Mouse (Mus musculus) lung, embryonic 14.5 days (tissue): ENCODE data around the gene Rtn1. TPM values are rescaled to one million over a fixed set of nuclear protein-coding genes. Genes with fewer than 3 reads are reported as not detected.

Experiments
- ATAC-seq: fragments of 200-750 bp; cut with Nextera tagmentation; 2 replicates; pipeline ENCODE4 v1.8.0; 2017; ENCODE audit warnings: mild to moderate bottlenecking, moderate TSS enrichment, moderate library complexity; ENCODE audit not compliant: insufficient read depth
- DNase-seq: peaks from one replicate; pipeline ENCODE4 v3.0.0-alpha.2; 2015
- H3K27ac ChIP-seq: fragments of 300-500 bp; sonication (generic); 2 replicates; pipeline ENCODE4 v1.5.1; 2014; ENCODE audit warnings: low read depth, mild to moderate bottlenecking, moderate library complexity
- H3K27me3 ChIP-seq: fragments of 300-500 bp; sonication (generic); 2 replicates; pipeline ENCODE4 v1.6.1; 2014; ENCODE audit warnings: low read length, control low read depth; ENCODE audit not compliant: insufficient read depth
- H3K36me3 ChIP-seq: fragments of 300-500 bp; sonication (generic); 2 replicates; pipeline ENCODE4 v1.6.1; 2014; ENCODE audit warnings: control low read depth; ENCODE audit not compliant: insufficient read depth
- H3K4me1 ChIP-seq: fragments of 300-500 bp; sonication (generic); 2 replicates; pipeline ENCODE4 v1.6.1; 2014; ENCODE audit warnings: antibody characterized with exemption, control low read depth; ENCODE audit not compliant: insufficient read depth
- H3K4me2 ChIP-seq: fragments of 300-500 bp; sonication (generic); 2 replicates; pipeline ENCODE4 v1.6.1; 2014; ENCODE audit warnings: mild to moderate bottlenecking
- H3K4me3 ChIP-seq: fragments of 300-500 bp; sonication (generic); 2 replicates; pipeline ENCODE4 v1.5.1; 2014; ENCODE audit warnings: low read depth, low read length
- H3K9ac ChIP-seq: fragments of 300-500 bp; sonication (generic); 2 replicates; pipeline ENCODE4 v1.6.1; 2014
- H3K9me3 ChIP-seq: fragments of 300-500 bp; sonication (generic); 2 replicates; pipeline ENCODE4 v1.6.1; 2016; ENCODE audit warnings: low read depth, low read length, control low read depth
- CTCF ChIP-seq: IDR thresholded peaks from 2 replicates; pipeline ENCODE4 v1.5.1; 2016; ENCODE audit warnings: antibody characterized with exemption, low read depth
- WGBS: fragments of 180-500 bp; shearing (Covaris S2); extraction: QIAGEN DNeasy Blood & Tissue Kit; methylation state at CpG from one replicate; pipeline ENCODE4 v1.1.7; 2014; 5-methylcytosine and 5-hydroxymethylcytosine counted together
- polyA plus RNA-seq: library from polyadenylated mRNA; unstranded; fragments of >200 nt; fragmentation: Nextera tagmentation; extraction: Ambion mirVana; gene quantifications from 2 replicates; pipeline ENCODE4 v1.2.1, GENCODE M21; 2014

Gene Rtn1
- polyA plus RNA-seq, 1 experiment from 2014 or later = 9.4 TPM

DNA sequence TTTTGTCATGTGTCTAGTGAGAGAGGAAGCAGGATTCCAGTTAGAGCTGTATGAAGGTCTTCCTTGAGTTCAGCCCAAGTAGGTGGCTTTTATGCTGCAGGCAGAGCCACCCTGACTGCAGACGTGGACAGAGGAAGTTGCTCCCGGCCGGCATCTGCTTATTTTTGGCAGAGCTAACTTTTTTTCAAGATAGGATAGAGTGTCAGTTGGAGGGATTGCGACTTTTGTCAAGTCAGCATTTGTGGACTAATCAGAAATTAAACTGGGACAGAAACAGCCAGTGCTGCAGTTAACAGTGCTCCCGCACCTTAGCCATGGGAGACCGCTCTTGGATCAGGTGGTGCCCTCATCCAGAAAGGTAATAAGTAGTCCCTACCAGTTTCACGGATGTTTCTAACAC is 211.4 kb downstream of the Rtn1 start:
- H3K9ac ChIP-seq = no peak overlapping the region
- H3K4me1 ChIP-seq = 0 out of 2 replicates have a peak, but pooled peaks cover 4% of the 10 kb centered on the region
- peak; percentile 54 for DNase-seq
- H3K9me3 ChIP-seq = no peaks in the 10 kb centered on the region
- H3K36me3 ChIP-seq = no peaks in the 10 kb centered on the region
- no peak for TF ChIP-seq CTCF
- WGBS = 45% methylated on average over 7 of the region's 7 CpGs
- ATAC-seq = peak; percentile 44; the same call in 1 of the 2 replicates
- no peak overlapping the region; the same call in 1 of the 2 replicates for H3K4me2 ChIP-seq
- H3K27ac ChIP-seq = no peak overlapping the region
- no peak overlapping the region for H3K4me3 ChIP-seq
- no peaks in the 10 kb centered on the region for H3K27me3 ChIP-seq

DNA sequence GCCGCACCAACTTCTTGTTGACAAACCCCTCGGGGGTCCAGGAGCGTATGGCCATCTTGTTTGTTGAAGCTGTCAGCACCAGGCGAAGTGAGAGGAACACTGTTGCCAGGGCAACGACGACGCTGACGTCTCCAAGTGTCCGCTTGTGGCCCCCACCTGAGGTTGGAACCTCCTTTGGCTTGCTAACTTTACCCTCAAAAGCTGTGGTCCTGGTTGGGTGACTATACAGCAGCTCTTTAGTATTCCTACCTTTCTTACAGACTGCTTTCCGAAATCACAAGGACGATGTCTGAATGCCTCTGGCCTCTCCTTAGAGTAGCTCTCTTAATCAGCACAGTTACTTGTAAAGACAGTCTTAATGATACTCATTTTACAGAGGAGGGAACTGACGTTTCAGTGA is 223.9 kb downstream of the Rtn1 start, which contains the start of gene Ccdc175:
TSS of gene Ccdc175 (minus strand) at position 101 of the 400 bp plus-strand sequence.
- Histone ChIP-seq H3K36me3 (no peaks in the 10 kb centered on the region), H3K9ac (no peak within 1 kb of the TSS), H3K4me1 (no peaks in the 10 kb centered on the region), H3K4me3 (no peak within 1 kb of the TSS), H3K27me3 (no peaks in the 10 kb centered on the region), H3K27ac (no peak within 1 kb of the TSS), H3K4me2 (no peak within 1 kb of the TSS), H3K9me3 (no peaks in the 10 kb centered on the region)
- WGBS = 43% methylated on average over 12 of the region's 12 CpGs
- no peak for DNase-seq
- TF ChIP-seq CTCF = no peak
- ATAC-seq = no peak

DNA sequence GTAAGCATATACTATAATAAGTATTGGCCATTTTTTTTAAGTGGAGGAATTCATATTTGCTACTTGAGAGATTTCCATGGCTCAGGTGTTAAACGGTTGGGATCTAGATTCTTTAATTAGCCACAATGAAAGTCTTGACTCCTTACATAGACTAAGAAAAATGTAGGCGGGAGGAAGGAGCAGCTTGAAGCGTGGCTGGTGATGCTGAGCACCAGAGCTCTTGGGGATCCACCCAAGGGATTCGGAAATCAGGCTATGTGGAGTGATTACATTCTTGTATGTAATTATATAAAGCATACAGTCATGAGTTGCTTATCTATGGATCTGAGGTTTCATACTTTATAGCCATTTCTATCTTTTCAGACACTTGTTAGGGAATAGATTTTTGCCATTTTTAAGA is 229.3 kb downstream of the Rtn1 start:
- no peaks in the 10 kb centered on the region for H3K4me1 ChIP-seq
- H3K4me2 ChIP-seq = no peak overlapping the region
- no peak overlapping the region for H3K9ac ChIP-seq
- H3K9me3 ChIP-seq = no peaks in the 10 kb centered on the region
- no peaks in the 10 kb centered on the region for H3K27me3 ChIP-seq
- no peak overlapping the region for H3K27ac ChIP-seq
- no peak for TF ChIP-seq CTCF
- H3K4me3 ChIP-seq = no peak overlapping the region
- ATAC-seq (no peak), DNase-seq (no peak)
- WGBS = 69% methylated on average over 4 of the region's 4 CpGs
- H3K36me3 ChIP-seq = no peaks in the 10 kb centered on the region

DNA sequence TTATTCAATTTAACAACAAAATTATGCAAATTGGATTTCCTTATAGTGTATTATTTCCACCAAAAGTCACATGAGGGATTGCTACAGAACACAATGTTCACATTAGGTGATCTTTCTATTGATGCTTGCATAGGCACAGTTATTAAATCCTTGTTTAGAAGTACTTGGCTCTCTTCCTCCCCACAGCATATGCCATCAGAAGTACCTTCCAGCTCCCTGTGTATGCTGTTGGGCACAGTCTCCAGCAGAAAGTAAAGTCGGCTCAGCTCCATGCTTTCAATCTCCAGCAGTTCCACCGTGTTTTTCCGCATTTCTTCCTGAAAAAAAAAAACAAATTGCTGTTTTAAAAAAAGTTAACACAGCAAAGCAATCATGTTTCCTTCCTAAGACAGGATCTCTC is 230.5 kb downstream of the Rtn1 start:
- Histone ChIP-seq H3K9ac (no peak overlapping the region), H3K27ac (no peak overlapping the region), H3K4me2 (no peak overlapping the region), H3K4me3 (no peak overlapping the region), H3K27me3 (no peaks in the 10 kb centered on the region), H3K9me3 (no peaks in the 10 kb centered on the region), H3K36me3 (no peaks in the 10 kb centered on the region), H3K4me1 (no peaks in the 10 kb centered on the region)
- TF ChIP-seq CTCF = no peak
- 86% methylated on average over 3 of the region's 3 CpGs for WGBS
- DNase-seq (no peak), ATAC-seq (no peak)

Other genes with a start within 250 kb of the Rtn1 start
- gene Ccdc175, start 224.0 kb downstream of the Rtn1 start, polyA plus RNA-seq = not detected in 2 replicates
- gene Lrrc9, start 32.8 kb upstream of the Rtn1 start, polyA plus RNA-seq = 0.29 and 0.87 TPM in 2 replicates
- 10.8 and 11.5 TPM in 2 replicates for gene Pcnx4, start 127.3 kb upstream of the Rtn1 start, polyA plus RNA-seq
- gene Gm4756, start 240.6 kb upstream of the Rtn1 start, polyA plus RNA-seq = not detected in 2 replicates